Comparison of ENCODE assay signal across 29 mouse cellular contexts in the genomic region with DNA sequence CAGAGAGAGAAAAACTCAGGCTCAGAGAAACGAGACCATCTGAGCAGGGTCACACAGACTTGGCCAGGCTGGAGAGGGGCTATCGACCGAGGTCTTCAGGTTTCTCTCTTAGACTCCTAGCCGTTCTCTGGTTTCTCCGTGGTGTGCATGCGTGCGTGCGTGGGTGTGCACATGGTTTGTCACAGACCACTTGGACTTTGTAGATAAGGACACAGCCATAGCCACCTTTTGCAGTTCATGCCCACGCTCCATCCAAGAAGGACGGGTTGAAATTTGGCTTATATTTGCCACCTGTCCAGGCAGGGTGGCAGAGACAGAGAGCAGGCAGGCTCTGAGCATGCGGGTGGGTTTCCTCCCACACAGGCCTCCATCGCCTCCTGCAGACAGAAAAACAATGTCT. TPM values are rescaled to one million over a fixed set of nuclear protein-coding genes. Genes with fewer than 3 reads are reported as not detected.
DNase-seq lines count a peak whose midpoint lies in the region; ATAC-seq and TF ChIP-seq lines count a peak whose summit lies in the region.
"Had no signal": no experiment of that assay in that cellular context is flagged by ENCODE, and none has a peak within 500 bp of the region (broad histone marks: within the 10 kb centered on the region; RNA-seq: fewer than 3 reads in every experiment).

No protein-coding gene starts in this region.

- 0 out of 2 replicates have a peak overlapping the region, but pooled peaks have one; percentile 31 for H3K27ac ChIP-seq in forebrain, embryonic 12.5 days
- no peak overlapping the region for H3K27ac ChIP-seq in forebrain, embryonic 13.5 days
- no peak overlapping the region for H3K27ac ChIP-seq in kidney, embryonic 14.5 days (ENCODE audit: low read depth, low read length)
- H3K27ac ChIP-seq in kidney, embryonic 16.5 days (ENCODE audit: low read length): no peak overlapping the region
- H3K27ac ChIP-seq in midbrain, embryonic 11.5 days (ENCODE audit: low read depth, low read length): peak overlapping the region; percentile 51; the same call in 1 of the 2 replicates
- H3K27ac ChIP-seq in midbrain, postnatal 0 days (ENCODE audit: low read depth, low read length): no peak overlapping the region
- H3K27ac ChIP-seq: limb, embryonic 12.5 days; liver, embryonic 15.5 days; neural tube, embryonic 13.5 days; stomach, postnatal 0 days had no signal

- no peaks in the 10 kb centered on the region for H3K9me3 ChIP-seq in forebrain, embryonic 12.5 days
- no peaks in the 10 kb centered on the region; the same call in 1 of the 2 replicates for H3K9me3 ChIP-seq in forebrain, embryonic 13.5 days (replicated peaks)
- peaks cover under 1% of the 10 kb centered on the region; the same call in 1 of the 2 replicates for H3K9me3 ChIP-seq in kidney, embryonic 14.5 days (ENCODE audit: control insufficient read depth, low read length)
- no peaks in the 10 kb centered on the region for H3K9me3 ChIP-seq in kidney, embryonic 16.5 days (ENCODE audit: low read length)
- no peaks in the 10 kb centered on the region for H3K9me3 ChIP-seq in midbrain, embryonic 11.5 days (ENCODE audit: control insufficient read depth, low read length)
- no peaks in the 10 kb centered on the region for H3K9me3 ChIP-seq in midbrain, postnatal 0 days (ENCODE audit: low read length)
- H3K9me3 ChIP-seq: limb, embryonic 12.5 days; liver, embryonic 15.5 days; neural tube, embryonic 13.5 days had no signal

- H3K36me3 ChIP-seq in forebrain, embryonic 12.5 days (replicated peaks): no peaks in the 10 kb centered on the region
- H3K36me3 ChIP-seq in forebrain, embryonic 13.5 days (ENCODE audit: poor library complexity, severe bottlenecking): no peaks in the 10 kb centered on the region
- H3K36me3 ChIP-seq in kidney, embryonic 14.5 days (ENCODE audit: control insufficient read depth, insufficient read depth, low read length): no peaks in the 10 kb centered on the region
- H3K36me3 ChIP-seq in kidney, embryonic 16.5 days (ENCODE audit: insufficient read depth, low read length): no peaks in the 10 kb centered on the region
- no peaks in the 10 kb centered on the region for H3K36me3 ChIP-seq in midbrain, embryonic 11.5 days (ENCODE audit: control insufficient read depth, insufficient read depth, low read length)
- no peaks in the 10 kb centered on the region for H3K36me3 ChIP-seq in midbrain, postnatal 0 days (ENCODE audit: insufficient read depth, low read length)
- H3K36me3 ChIP-seq: limb, embryonic 12.5 days; liver, embryonic 15.5 days; neural tube, embryonic 13.5 days had no signal

- 61% methylated on average over 12 of the region's 12 CpGs for WGBS in forebrain, embryonic 12.5 days
- WGBS in forebrain, embryonic 13.5 days: 58% methylated on average over 12 of the region's 12 CpGs
- 50% methylated on average over 12 of the region's 12 CpGs for WGBS in kidney, embryonic 14.5 days
- 46% methylated on average over 12 of the region's 12 CpGs for WGBS in kidney, embryonic 16.5 days
- 56% methylated on average over 12 of the region's 12 CpGs for WGBS in midbrain, embryonic 11.5 days
- WGBS in midbrain, postnatal 0 days: 58% methylated on average over 12 of the region's 12 CpGs

- no peak for TF ChIP-seq CTCF in midbrain, postnatal 0 days (IDR thresholded peaks at IDR 0.05)

- H3K27me3 ChIP-seq in forebrain, embryonic 12.5 days: peaks cover 26% of the 10 kb centered on the region
- 0 out of 2 replicates have a peak, but pooled peaks cover 3% of the 10 kb centered on the region for H3K27me3 ChIP-seq in forebrain, embryonic 13.5 days
- H3K27me3 ChIP-seq in kidney, embryonic 14.5 days (ENCODE audit: control insufficient read depth, insufficient read depth, low read length): no peaks in the 10 kb centered on the region
- H3K27me3 ChIP-seq in kidney, embryonic 16.5 days (ENCODE audit: insufficient read depth, low read length): no peaks in the 10 kb centered on the region
- H3K27me3 ChIP-seq in midbrain, embryonic 11.5 days (ENCODE audit: control insufficient read depth, insufficient read depth, low read length): peaks cover 17% of the 10 kb centered on the region
- peaks cover 7% of the 10 kb centered on the region for H3K27me3 ChIP-seq in midbrain, postnatal 0 days (ENCODE audit: insufficient read depth, low read length)
- H3K27me3 ChIP-seq: Patski had no signal

- no peak overlapping the region for H3K9ac ChIP-seq in forebrain, embryonic 12.5 days
- no peak overlapping the region for H3K9ac ChIP-seq in forebrain, embryonic 13.5 days
- no peak overlapping the region for H3K9ac ChIP-seq in kidney, embryonic 14.5 days (ENCODE audit: low read depth, low read length)
- H3K9ac ChIP-seq in kidney, embryonic 16.5 days (replicated peaks; ENCODE audit: low read length): no peak overlapping the region
- peak overlapping the region; percentile 4; the same call in 1 of the 2 replicates for H3K9ac ChIP-seq in midbrain, embryonic 11.5 days (ENCODE audit: low read length)
- H3K9ac ChIP-seq in midbrain, postnatal 0 days (replicated peaks; ENCODE audit: low read length, poor library complexity, severe bottlenecking): no peak overlapping the region
- H3K9ac ChIP-seq: forebrain, postnatal 0 days; limb, embryonic 12.5 days; liver, embryonic 15.5 days; neural tube, embryonic 13.5 days had no signal

- no peak overlapping the region for H3K4me2 ChIP-seq in forebrain, embryonic 12.5 days
- no peak overlapping the region for H3K4me2 ChIP-seq in forebrain, embryonic 13.5 days
- no peak overlapping the region for H3K4me2 ChIP-seq in kidney, embryonic 14.5 days (replicated peaks; ENCODE audit: low read depth, low read length)
- no peak overlapping the region for H3K4me2 ChIP-seq in kidney, embryonic 16.5 days (replicated peaks; ENCODE audit: low read depth, low read length)
- no peak overlapping the region for H3K4me2 ChIP-seq in midbrain, embryonic 11.5 days
- H3K4me2 ChIP-seq in midbrain, postnatal 0 days (ENCODE audit: low read depth, low read length, poor library complexity, severe bottlenecking): no peak overlapping the region
- H3K4me2 ChIP-seq: limb, embryonic 12.5 days; liver, embryonic 15.5 days; neural tube, embryonic 13.5 days had no signal

- DNase-seq in midbrain, embryonic 11.5 days (ENCODE audit: low spot score, missing footprints): peak; percentile 89
- no peak for DNase-seq in midbrain, postnatal 0 days (ENCODE audit: low spot score)
- no peak for DNase-seq in left cerebral cortex, adult 9 months (ENCODE audit: low spot score in 2 of 2)
- DNase-seq: adrenal gland, postnatal 10 days; cerebellum, adult 8-10 months; cerebellum, postnatal 25 days; forebrain, postnatal 0 days; kidney, adult 2 months; kidney, postnatal 10 days; right cerebral cortex, postnatal 4 days; thymus, adult 18-20 months; thymus, postnatal 25 days had no signal

- peaks cover 40% of the 10 kb centered on the region for H3K4me1 ChIP-seq in forebrain, embryonic 12.5 days
- H3K4me1 ChIP-seq in forebrain, embryonic 13.5 days: peaks cover 34% of the 10 kb centered on the region
- H3K4me1 ChIP-seq in kidney, embryonic 14.5 days (ENCODE audit: control insufficient read depth, insufficient read depth, low read length): peaks cover 14% of the 10 kb centered on the region
- peaks cover 15% of the 10 kb centered on the region for H3K4me1 ChIP-seq in kidney, embryonic 16.5 days (ENCODE audit: insufficient read depth, low read length)
- H3K4me1 ChIP-seq in midbrain, embryonic 11.5 days (ENCODE audit: control insufficient read depth, insufficient read depth, low read length): peaks cover 32% of the 10 kb centered on the region
- 0 out of 2 replicates have a peak, but pooled peaks cover 3% of the 10 kb centered on the region for H3K4me1 ChIP-seq in midbrain, postnatal 0 days (ENCODE audit: insufficient read depth, low read length)
- H3K4me1 ChIP-seq: liver, embryonic 15.5 days had no signal

- no peak for ATAC-seq in forebrain, embryonic 12.5 days (ENCODE audit: low FRiP score)
- ATAC-seq in forebrain, embryonic 13.5 days: no peak
- 0 out of 2 replicates have a peak, but pooled peaks have one; percentile 30 for ATAC-seq in kidney, embryonic 14.5 days (ENCODE audit: low FRiP score, low TSS enrichment)
- ATAC-seq in kidney, embryonic 16.5 days (ENCODE audit: low FRiP score, low TSS enrichment): no peak
- no peak for ATAC-seq in midbrain, embryonic 11.5 days (ENCODE audit: low FRiP score)
- ATAC-seq in midbrain, postnatal 0 days (ENCODE audit: low FRiP score): no peak
- ATAC-seq: forebrain, postnatal 0 days; hindbrain, embryonic 16.5 days; Patski had no signal

- no peak overlapping the region for H3K4me3 ChIP-seq in forebrain, embryonic 12.5 days (replicated peaks)
- H3K4me3 ChIP-seq in forebrain, embryonic 13.5 days: no peak overlapping the region
- H3K4me3 ChIP-seq in kidney, embryonic 14.5 days (ENCODE audit: low read length): no peak overlapping the region
- H3K4me3 ChIP-seq in kidney, embryonic 16.5 days (ENCODE audit: low read length): no peak overlapping the region
- H3K4me3 ChIP-seq in midbrain, embryonic 11.5 days (ENCODE audit: low read depth, low read length): no peak overlapping the region
- no peak overlapping the region for H3K4me3 ChIP-seq in midbrain, postnatal 0 days (ENCODE audit: low read depth, low read length)
- H3K4me3 ChIP-seq: limb, embryonic 12.5 days; liver, embryonic 15.5 days; neural tube, embryonic 13.5 days had no signal

RNA-seq across cellular contexts. Expression of a gene that starts 30.2 kb away (rescaled TPM):
- polyA plus RNA-seq in forebrain, embryonic 12.5 days (2016; fragmentation: Nextera tagmentation; extraction: Ambion mirVana): 2.1 and 4.3 TPM in 2 replicates
- 2.7 and 4.5 TPM in 2 replicates for polyA plus RNA-seq in forebrain, embryonic 13.5 days (2015; fragmentation: Nextera tagmentation; extraction: Ambion mirVana)
- polyA plus RNA-seq in kidney, embryonic 14.5 days (2014; fragmentation: Nextera tagmentation; extraction: Ambion mirVana): 2.7 and 3.8 TPM in 2 replicates
- 4.3 and 7.1 TPM in 2 replicates for polyA plus RNA-seq in kidney, embryonic 16.5 days (2015; fragmentation: Nextera tagmentation; extraction: Ambion mirVana)
- polyA plus RNA-seq in midbrain, embryonic 11.5 days (2014; fragmentation: Nextera tagmentation; extraction: Ambion mirVana): 2.6 and 4.2 TPM in 2 replicates
- 89.3 and 132 TPM in 2 replicates for total RNA-seq in midbrain, postnatal 0 days (2014; rRNA removed)
- 6.5 and 10.9 TPM in 2 replicates for polyA plus RNA-seq in midbrain, postnatal 0 days (2015; fragmentation: Nextera tagmentation; extraction: Ambion mirVana)

RNA-seq across cellular contexts. Expression of a gene that starts 30.5 kb away (rescaled TPM):
- polyA plus RNA-seq in forebrain, embryonic 12.5 days (2016; fragmentation: Nextera tagmentation; extraction: Ambion mirVana): 0.19 and 0.36 TPM in 2 replicates
- polyA plus RNA-seq in forebrain, embryonic 13.5 days (2015; fragmentation: Nextera tagmentation; extraction: Ambion mirVana): 0.25 TPM in 1 of 2 replicates, not detected in the other
- polyA plus RNA-seq in kidney, embryonic 14.5 days (2014; fragmentation: Nextera tagmentation; extraction: Ambion mirVana): 0.64 and 0.81 TPM in 2 replicates
- 0.84 and 1.1 TPM in 2 replicates for polyA plus RNA-seq in kidney, embryonic 16.5 days (2015; fragmentation: Nextera tagmentation; extraction: Ambion mirVana)
- 0.53 and 0.73 TPM in 2 replicates for polyA plus RNA-seq in midbrain, embryonic 11.5 days (2014; fragmentation: Nextera tagmentation; extraction: Ambion mirVana)
- 0.55 TPM in 1 of 2 replicates, not detected in the other for total RNA-seq in midbrain, postnatal 0 days (2014; rRNA removed)
- polyA plus RNA-seq in midbrain, postnatal 0 days (2015; fragmentation: Nextera tagmentation; extraction: Ambion mirVana): 0.28 and 0.40 TPM in 2 replicates
- total RNA-seq: gastrocnemius, adult 8-10 months; gastrocnemius, postnatal 4 days; hematopoietic stem cell, adult 5-6 weeks; liver, adult 2 months; MEL had no signal
- polyA plus RNA-seq: liver, adult 2 months; liver, embryonic 15.5 days; Patski had no signal

RNA-seq across cellular contexts. Expression of a gene that starts 48.4 kb away (rescaled TPM):
- polyA plus RNA-seq in forebrain, embryonic 12.5 days (2016; fragmentation: Nextera tagmentation; extraction: Ambion mirVana): 1.9 and 2.8 TPM in 2 replicates
- polyA plus RNA-seq in forebrain, embryonic 13.5 days (2015; fragmentation: Nextera tagmentation; extraction: Ambion mirVana): 0.63 and 0.79 TPM in 2 replicates
- polyA plus RNA-seq in kidney, embryonic 14.5 days (2014; fragmentation: Nextera tagmentation; extraction: Ambion mirVana): 1.4 and 2.3 TPM in 2 replicates
- 3.6 and 4.9 TPM in 2 replicates for polyA plus RNA-seq in kidney, embryonic 16.5 days (2015; fragmentation: Nextera tagmentation; extraction: Ambion mirVana)
- 3.1 and 3.2 TPM in 2 replicates for polyA plus RNA-seq in midbrain, embryonic 11.5 days (2014; fragmentation: Nextera tagmentation; extraction: Ambion mirVana)
- 1.6 and 2.7 TPM in 2 replicates for total RNA-seq in midbrain, postnatal 0 days (2014; rRNA removed)
- 1.5 and 1.7 TPM in 2 replicates for polyA plus RNA-seq in midbrain, postnatal 0 days (2015; fragmentation: Nextera tagmentation; extraction: Ambion mirVana)
- total RNA-seq: heart, adult 8-10 months; hematopoietic stem cell, adult 5-6 weeks; megakaryocyte progenitor cell, adult 5-6 weeks; MEL had no signal
- polyA plus RNA-seq: Patski had no signal

Comparison
In these comparisons a context has a peak if more than half of its experiments do, and no peak if none do; other contexts are left out.
1. H3K27ac ChIP-seq: peak in forebrain, embryonic 12.5 days (single experiment) and midbrain, embryonic 11.5 days (single experiment); none in forebrain, embryonic 13.5 days (single experiment), kidney, embryonic 14.5 days (single experiment), kidney, embryonic 16.5 days (single experiment) and midbrain, postnatal 0 days (single experiment).